Mouse (Mus musculus) heart, postnatal 0 days (tissue): ENCODE measurements around the gene Cacna1c. TPM values are rescaled to one million over a fixed set of nuclear protein-coding genes. Genes with fewer than 3 reads are reported as not detected.

ENCODE experiments used
- ATAC-seq: fragments of 200-750 bp; cut with Nextera tagmentation; 2 replicates; pipeline ENCODE4 v1.8.0; 2017; ENCODE audit warnings: low read depth, moderate number of reproducible peaks, moderate library complexity; ENCODE audit not compliant: insufficient read depth
- DNase-seq: peaks from one replicate; pipeline ENCODE4 v3.0.0-alpha.2; 2016; ENCODE audit warnings: low spot score
- H3K27ac ChIP-seq: fragments of 300-500 bp; sonication (generic); 2 replicates; pipeline ENCODE4 v1.5.1; 2014; ENCODE audit warnings: low read depth, mild to moderate bottlenecking
- H3K27me3 ChIP-seq: fragments of 300-500 bp; sonication (generic); 2 replicates; pipeline ENCODE4 v1.6.1; 2014; ENCODE audit warnings: low read length, mixed read lengths; ENCODE audit not compliant: control insufficient read depth, insufficient read depth
- H3K36me3 ChIP-seq: fragments of 300-500 bp; sonication (generic); replicated peaks from 2 replicates; pipeline ENCODE4 v1.6.1; 2014; ENCODE audit warnings: low read length, mixed read lengths; ENCODE audit not compliant: control insufficient read depth, insufficient read depth
- H3K4me1 ChIP-seq: fragments of 300-500 bp; sonication (generic); 2 replicates; pipeline ENCODE4 v1.6.1; 2014; ENCODE audit warnings: antibody characterized with exemption; ENCODE audit not compliant: control insufficient read depth, insufficient read depth
- H3K4me2 ChIP-seq: fragments of 300-500 bp; sonication (generic); 2 replicates; pipeline ENCODE4 v1.6.1; 2014; ENCODE audit warnings: low read depth, mild to moderate bottlenecking, low read length, moderate library complexity
- H3K4me3 ChIP-seq: fragments of 300-500 bp; sonication (generic); 2 replicates; pipeline ENCODE4 v1.5.1; 2014; ENCODE audit warnings: low read depth, low read length
- H3K9ac ChIP-seq: fragments of 300-500 bp; sonication (generic); replicated peaks from 2 replicates; pipeline ENCODE4 v1.6.1; 2014; ENCODE audit warnings: low read depth, low read length, mixed read lengths
- H3K9me3 ChIP-seq: fragments of 300-500 bp; sonication (generic); replicated peaks from 2 replicates; pipeline ENCODE4 v1.6.1; 2016; ENCODE audit warnings: low read length; ENCODE audit not compliant: control insufficient read depth
- CTCF ChIP-seq: IDR thresholded peaks from 2 replicates; pipeline ENCODE4 v1.5.1; 2016; ENCODE audit warnings: antibody characterized with exemption, control low read depth, low read depth
- EP300 ChIP-seq: IDR thresholded peaks from 2 replicates; pipeline ENCODE4 v1.6.1; 2016; ENCODE audit warnings: antibody characterized with exemption, low read depth
- WGBS: fragments of 180-500 bp; shearing (Covaris S2); extraction: QIAGEN DNeasy Blood & Tissue Kit; methylation state at CpG from one replicate; pipeline ENCODE4 v1.1.7; 2014; 5-methylcytosine and 5-hydroxymethylcytosine counted together
- polyA plus RNA-seq: library from polyadenylated mRNA; unstranded; fragments of >200 nt; fragmentation: Nextera tagmentation; extraction: Ambion mirVana; gene quantifications from 2 replicates; pipeline ENCODE4 v1.2.1, GENCODE M21; 2015
- total RNA-seq: library from RNA; depleted of rRNA; stranded (reverse); fragments of >200 nt; gene quantifications from 2 replicates; pipeline ENCODE4 v1.2.3, GENCODE M21; 2014; ENCODE audit warnings: low replicate concordance

The Cacna1c gene
- total and polyA plus RNA-seq, 2 experiments from 2014 or later: 51.3 to 159 TPM

DNA sequence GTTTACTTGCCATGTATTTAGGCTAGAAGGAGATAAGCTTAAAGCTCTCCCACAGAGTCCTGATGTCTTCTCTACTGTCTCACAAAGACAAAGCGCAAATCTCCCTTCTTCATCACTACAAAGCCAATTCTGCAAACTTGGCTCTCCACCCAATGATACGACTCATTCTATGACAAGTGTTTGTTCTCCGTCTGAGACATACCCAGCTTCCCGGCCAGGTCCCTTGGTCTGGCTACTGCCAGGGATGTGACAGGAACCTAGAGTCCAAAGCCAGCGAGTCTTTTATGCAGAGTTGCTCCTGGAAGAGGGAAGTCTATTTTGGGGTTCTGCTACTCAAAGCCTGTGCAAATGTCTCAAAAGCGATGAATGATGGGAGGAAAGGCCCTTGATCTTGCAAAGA, 160.9 kb downstream of the Cacna1c start:
- peaks cover 10% of the 10 kb centered on the region; the same call in 1 of the 2 replicates for H3K36me3 ChIP-seq
- 75% methylated on average over 6 of the region's 6 CpGs for WGBS
- TF ChIP-seq CTCF: no peak
- TF ChIP-seq EP300: no peak
- H3K4me2 ChIP-seq: no peak overlapping the region
- peaks cover 31% of the 10 kb centered on the region for H3K4me1 ChIP-seq
- ATAC-seq (no peak), DNase-seq (no peak)
- H3K9me3 ChIP-seq: peaks cover 4% of the 10 kb centered on the region
- no peak overlapping the region for H3K27ac ChIP-seq
- no peak overlapping the region for H3K9ac ChIP-seq
- no peaks in the 10 kb centered on the region for H3K27me3 ChIP-seq
- H3K4me3 ChIP-seq: no peak overlapping the region

- WGBS: 80% methylated on average over 2 of the region's 2 CpGs
- DNase-seq (no peak), ATAC-seq (no peak)
- Histone ChIP-seq H3K36me3 (peaks cover 10% of the 10 kb centered on the region; the same call in 1 of the 2 replicates), H3K9ac (no peak overlapping the region), H3K4me1 (peaks cover 31% of the 10 kb centered on the region), H3K27ac (no peak overlapping the region), H3K4me2 (no peak overlapping the region), H3K27me3 (no peaks in the 10 kb centered on the region), H3K9me3 (peaks cover 4% of the 10 kb centered on the region), H3K4me3 (no peak overlapping the region)
- TF ChIP-seq CTCF (no peak), EP300 (no peak)
Observed at GRCm38 (mm10) chr6:119034947-119035346, 161.3 kb downstream of the Cacna1c start.

- peaks cover 21% of the 10 kb centered on the region for H3K4me1 ChIP-seq
- WGBS: 77% methylated on average over 6 of the region's 6 CpGs
- H3K4me3 ChIP-seq: no peak overlapping the region
- TF ChIP-seq CTCF (no peak), EP300 (no peak)
- ATAC-seq (no peak), DNase-seq (no peak)
- no peaks in the 10 kb centered on the region for H3K27me3 ChIP-seq
- no peak overlapping the region for H3K27ac ChIP-seq
- H3K9ac ChIP-seq: no peak overlapping the region
- no peak overlapping the region for H3K4me2 ChIP-seq
- no peaks in the 10 kb centered on the region for H3K9me3 ChIP-seq
- H3K36me3 ChIP-seq: no peaks in the 10 kb centered on the region
Observed at GRCm38 (mm10) chr6:119027880-119028279, 168.3 kb downstream of the Cacna1c start.

DNA sequence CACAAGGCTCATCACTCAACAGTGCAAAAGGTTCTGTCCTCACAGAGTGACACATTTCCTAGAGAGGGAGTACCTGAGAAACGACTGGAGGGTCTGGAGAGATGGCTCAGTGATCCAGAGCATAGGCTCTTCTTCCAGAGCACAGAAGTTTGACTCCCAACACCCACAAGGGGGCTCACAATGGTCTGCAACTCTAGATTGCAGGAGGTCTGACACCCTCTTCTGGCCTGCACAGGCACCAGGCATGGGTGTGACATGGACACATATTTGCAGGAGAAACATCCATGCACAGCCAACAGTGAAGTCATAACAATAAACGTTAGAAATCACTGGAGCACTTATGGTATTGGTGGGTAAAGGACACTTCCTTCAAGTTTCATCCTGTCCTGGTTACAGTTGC, 173.4 kb downstream of the Cacna1c start:
- no peak overlapping the region for H3K27ac ChIP-seq
- H3K4me1 ChIP-seq: peaks cover 38% of the 10 kb centered on the region
- DNase-seq: no peak

DNA sequence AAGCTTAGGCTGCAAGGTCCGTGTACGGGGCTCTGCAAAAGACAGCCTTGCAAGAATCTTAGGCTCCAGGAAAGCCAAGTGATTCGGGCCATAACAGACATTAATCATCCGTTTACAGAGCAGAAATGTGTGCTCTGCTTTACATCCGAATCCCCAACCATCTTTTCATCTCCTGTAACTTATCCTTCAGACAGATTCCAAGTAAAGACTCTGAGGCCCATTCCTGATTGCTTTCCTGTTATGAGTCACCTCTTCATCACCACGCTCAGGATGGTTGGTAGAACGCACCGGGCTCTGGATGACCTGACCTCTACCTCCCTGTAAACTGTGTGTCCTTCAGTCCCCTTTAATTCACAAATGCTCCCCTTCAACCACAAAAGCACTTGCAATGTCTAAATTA, 175.0 kb downstream of the Cacna1c start:
- H3K27me3 ChIP-seq: no peaks in the 10 kb centered on the region
- no peak overlapping the region for H3K4me2 ChIP-seq
- no peak for ATAC-seq
- no peaks in the 10 kb centered on the region for H3K36me3 ChIP-seq
- no peak for DNase-seq
- H3K9me3 ChIP-seq: no peaks in the 10 kb centered on the region
- H3K9ac ChIP-seq: no peak overlapping the region
- TF ChIP-seq EP300 (no peak), CTCF (no peak)
- no peak overlapping the region for H3K4me3 ChIP-seq
- H3K4me1 ChIP-seq: peaks cover 32% of the 10 kb centered on the region
- H3K27ac ChIP-seq: no peak overlapping the region
- WGBS: 55% methylated on average over 8 of the region's 8 CpGs

More for the DNA sequence above, 173.4 kb downstream of the Cacna1c start:
- H3K27me3 ChIP-seq: no peaks in the 10 kb centered on the region
- ATAC-seq: no peak
- H3K4me3 ChIP-seq: no peak overlapping the region
- TF ChIP-seq EP300: no peak
- 0 out of 2 replicates have a peak, but pooled peaks have one; percentile 21 for TF ChIP-seq CTCF
- H3K9me3 ChIP-seq: no peaks in the 10 kb centered on the region
- H3K4me2 ChIP-seq: no peak overlapping the region
- H3K36me3 ChIP-seq: no peaks in the 10 kb centered on the region
- 39% methylated on average over 2 of the region's 2 CpGs for WGBS
- no peak overlapping the region for H3K9ac ChIP-seq

DNA sequence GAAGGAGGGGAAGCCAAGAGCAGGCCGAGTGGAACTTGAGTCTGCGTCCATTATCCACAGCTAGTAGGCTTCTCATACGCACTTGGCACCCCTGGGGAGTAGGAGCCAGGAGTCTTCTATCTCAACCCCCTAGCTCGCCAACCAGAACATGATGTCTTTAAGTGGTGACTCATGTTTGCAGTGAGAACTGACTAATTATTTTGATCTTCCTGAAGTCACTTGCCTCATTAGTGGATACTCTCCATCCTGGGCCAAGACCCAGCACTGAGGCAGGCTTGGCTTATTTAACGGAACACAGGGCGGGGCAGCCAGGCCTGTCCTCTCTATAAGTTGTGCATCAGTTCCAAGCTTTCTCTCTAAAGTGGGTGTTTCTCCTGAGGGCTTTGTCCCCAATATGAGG, 177.3 kb downstream of the Cacna1c start:
- H3K9ac ChIP-seq: no peak overlapping the region
- peaks cover 23% of the 10 kb centered on the region for H3K4me1 ChIP-seq
- WGBS: 62% methylated on average over 6 of the region's 6 CpGs
- DNase-seq (no peak), ATAC-seq (no peak)
- H3K27ac ChIP-seq: no peak overlapping the region
- TF ChIP-seq CTCF (no peak), EP300 (no peak)
- H3K36me3 ChIP-seq: no peaks in the 10 kb centered on the region
- no peak overlapping the region for H3K4me3 ChIP-seq
- H3K9me3 ChIP-seq: no peaks in the 10 kb centered on the region
- no peaks in the 10 kb centered on the region for H3K27me3 ChIP-seq
- H3K4me2 ChIP-seq: no peak overlapping the region
